25 mouse cellular contexts compared by ENCODE assay signal in genomic region chr3:51764175-51764574, GRCm38 (mm10).
"Had no signal": no experiment of that assay in that cellular context is flagged by ENCODE, and none has a peak within 500 bp of the region (broad histone marks: within the 10 kb centered on the region; RNA-seq: fewer than 3 reads in every experiment).

No protein-coding gene starts in this region.

- H3K4me1 ChIP-seq: limb, embryonic 15.5 days; stomach, embryonic 15.5 days had no signal

- ATAC-seq: liver, postnatal 0 days; lung, postnatal 0 days had no signal

- H3K9me3 ChIP-seq: kidney, embryonic 15.5 days; limb, embryonic 12.5 days; limb, embryonic 15.5 days; neural tube, embryonic 12.5 days; neural tube, embryonic 15.5 days; stomach, embryonic 15.5 days had no signal

- H3K36me3 ChIP-seq: kidney, embryonic 15.5 days; limb, embryonic 12.5 days; limb, embryonic 15.5 days; neural tube, embryonic 12.5 days; neural tube, embryonic 15.5 days; stomach, embryonic 15.5 days had no signal

- H3K4me2 ChIP-seq: kidney, embryonic 15.5 days; limb, embryonic 12.5 days; limb, embryonic 15.5 days; liver, embryonic 11.5 days; lung, embryonic 14.5 days; neural tube, embryonic 12.5 days; neural tube, embryonic 15.5 days; stomach, embryonic 15.5 days had no signal

- H3K9ac ChIP-seq: kidney, embryonic 15.5 days; limb, embryonic 12.5 days; limb, embryonic 15.5 days; liver, embryonic 14.5 days; liver, postnatal 0 days; lung, embryonic 14.5 days; neural tube, embryonic 12.5 days; neural tube, embryonic 15.5 days; stomach, embryonic 15.5 days had no signal

- H3K27me3 ChIP-seq: kidney, embryonic 15.5 days; limb, embryonic 12.5 days; limb, embryonic 15.5 days; neural tube, embryonic 12.5 days; neural tube, embryonic 15.5 days; stomach, embryonic 15.5 days had no signal

- H3K27ac ChIP-seq: kidney, embryonic 15.5 days; left cerebral cortex, adult 2 months; limb, embryonic 12.5 days; limb, embryonic 15.5 days; liver, embryonic 14.5 days; macrophage; neural tube, embryonic 12.5 days; neural tube, embryonic 15.5 days; stomach, embryonic 15.5 days had no signal

- DNase-seq: kidney, adult 11 months; kidney, adult 8-10 months; kidney, postnatal 10 days; kidney, postnatal 36 days; layer of hippocampus, postnatal 36 days; left cerebral cortex, postnatal 4 days; liver, postnatal 0 days; lung, embryonic 14.5 days; right cerebral cortex, adult 18-20 months; right cerebral cortex, postnatal 14 days; spleen, adult 18-20 months; thymus, adult 2 months; thymus, postnatal 14 days; thymus, postnatal 4 days had no signal

- H3K4me3 ChIP-seq: kidney, embryonic 15.5 days; left cerebral cortex, adult 2 months; limb, embryonic 12.5 days; limb, embryonic 15.5 days; neural tube, embryonic 12.5 days; neural tube, embryonic 15.5 days; stomach, embryonic 15.5 days had no signal
